Mouse (Mus musculus): ENCODE results near the gene Brd4. TPM values are rescaled to one million over a fixed set of nuclear protein-coding genes. Genes with fewer than 3 reads are reported as not detected.

The Brd4 gene
- polyA plus RNA-seq (2017; shearing (Covaris generic)), result 10 to 100 TPM; 61.8 to 71.6 TPM

DNA sequence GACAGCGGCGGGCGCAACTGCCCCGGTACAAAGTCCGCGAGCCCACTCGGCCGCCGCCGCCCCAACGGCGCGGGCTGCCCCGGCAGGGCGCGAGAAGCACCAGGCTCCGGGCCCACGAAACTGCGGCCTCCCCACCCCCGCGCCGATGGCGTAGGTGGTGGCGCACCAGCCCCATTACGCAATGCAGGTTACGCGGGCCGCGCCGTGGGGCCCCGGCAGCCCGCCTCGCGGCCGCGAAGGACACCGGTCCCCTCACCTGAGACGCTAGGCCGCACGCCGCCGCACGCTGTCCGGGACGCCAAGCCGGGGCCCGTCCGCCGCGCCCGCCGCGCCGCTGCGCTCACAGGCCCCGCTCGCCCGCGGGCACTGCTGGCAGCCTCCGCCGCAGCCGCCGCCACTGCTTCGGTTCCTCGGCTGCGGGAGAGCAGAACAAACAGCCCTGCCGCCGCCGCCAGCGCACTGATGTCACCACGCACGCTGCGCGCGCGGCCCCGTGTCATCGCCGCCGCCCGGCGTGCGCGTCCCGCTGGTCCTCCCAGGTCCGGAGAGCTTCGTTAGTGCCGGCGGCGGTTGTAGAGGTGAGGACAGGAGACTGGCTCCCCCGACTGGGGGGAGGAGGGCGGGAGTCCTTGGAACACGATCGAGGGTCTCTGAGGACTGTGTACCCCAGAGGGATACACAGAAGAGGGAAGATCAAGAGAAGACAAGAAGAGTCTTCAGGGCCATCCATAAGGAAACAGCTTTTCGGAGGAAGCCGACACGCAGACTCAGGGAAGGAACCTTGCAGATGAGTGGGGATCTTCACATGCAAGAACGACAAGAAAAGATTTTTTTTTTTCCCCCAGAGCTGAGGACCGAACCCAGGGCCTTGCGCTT, at the start of gene Brd4:
Brd4 (minus strand) TSS at position 461 of the 876 bp plus-strand sequence.
- ATAC-seq, result peak; percentile 77

- ATAC-seq, result no peak
These were observed 49.3 kb upstream of the Brd4 start for GRCm38 (mm10) chr17:32333675-32334303.

GRCm38 (mm10) chr17:32327501-32327900, 43.0 kb upstream of the Brd4 start:
- ATAC-seq, result no peak

GRCm38 (mm10) chr17:32322809-32323208, 38.3 kb upstream of the Brd4 start:
- no peak for ATAC-seq

GRCm38 (mm10) chr17:32321836-32322235, 37.3 kb upstream of the Brd4 start:
- ATAC-seq, result no peak

DNA sequence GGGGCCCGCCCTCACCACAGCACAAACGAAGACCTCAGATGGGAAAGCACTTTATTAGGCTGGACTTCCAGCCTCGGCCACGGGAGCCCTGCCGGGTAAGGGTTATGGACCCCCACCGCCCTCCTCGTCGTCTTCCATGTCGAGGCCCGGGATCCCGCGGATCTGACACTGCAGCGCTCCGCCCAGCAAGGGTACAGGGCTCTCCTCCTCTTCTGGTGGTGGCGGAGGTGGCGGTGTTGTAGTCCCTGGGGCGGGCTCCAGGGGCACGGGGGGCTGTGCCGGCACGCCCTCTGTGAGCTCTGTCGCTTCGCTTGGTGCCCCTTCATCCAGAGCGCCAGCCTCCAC, 36.8 kb upstream of the Brd4 start:
- ATAC-seq, result peak; percentile 44

DNA sequence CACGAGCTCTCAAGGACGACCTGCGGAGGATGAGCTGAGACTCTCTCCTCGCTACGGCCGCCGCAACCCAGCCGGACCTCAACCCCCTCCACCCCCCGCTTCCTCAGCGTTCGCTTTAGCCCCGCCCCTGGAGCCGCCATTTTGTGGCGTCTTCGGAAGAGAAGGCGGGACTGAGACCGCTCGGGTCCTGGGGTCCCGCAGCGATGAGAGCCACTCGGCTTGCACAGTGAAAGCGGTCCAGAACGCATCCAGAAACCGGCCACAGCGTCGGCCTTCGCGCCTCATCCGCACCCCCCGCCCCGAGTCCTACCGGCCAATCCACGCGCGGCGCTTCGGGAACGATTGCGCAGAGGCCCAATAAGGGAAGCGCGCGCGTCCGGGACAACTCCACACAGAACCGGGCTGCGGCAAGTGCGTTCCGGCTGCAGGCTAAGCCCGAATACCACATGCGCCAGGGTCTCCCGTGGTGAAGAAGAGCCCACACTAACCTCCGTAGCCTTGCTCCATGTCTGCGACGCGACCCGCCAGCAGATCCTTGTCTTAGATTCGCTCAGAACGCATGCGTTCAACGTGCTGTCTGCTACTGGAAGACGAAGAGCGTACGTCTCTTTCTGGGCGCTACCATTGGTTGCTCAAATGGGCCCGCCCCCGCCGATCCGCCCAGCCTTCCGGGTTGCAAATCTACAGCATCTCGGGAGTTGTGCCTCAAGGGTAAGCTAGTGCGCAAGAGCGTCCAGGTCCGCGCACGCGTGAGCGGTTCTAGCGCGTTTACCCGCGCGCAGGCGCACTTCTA, 36.3 kb upstream of the Brd4 start, which contains the start of gene Akap8:
Akap8 (minus strand) TSS at position 642 of the 793 bp plus-strand sequence.
- peak; percentile 97 for ATAC-seq

DNA sequence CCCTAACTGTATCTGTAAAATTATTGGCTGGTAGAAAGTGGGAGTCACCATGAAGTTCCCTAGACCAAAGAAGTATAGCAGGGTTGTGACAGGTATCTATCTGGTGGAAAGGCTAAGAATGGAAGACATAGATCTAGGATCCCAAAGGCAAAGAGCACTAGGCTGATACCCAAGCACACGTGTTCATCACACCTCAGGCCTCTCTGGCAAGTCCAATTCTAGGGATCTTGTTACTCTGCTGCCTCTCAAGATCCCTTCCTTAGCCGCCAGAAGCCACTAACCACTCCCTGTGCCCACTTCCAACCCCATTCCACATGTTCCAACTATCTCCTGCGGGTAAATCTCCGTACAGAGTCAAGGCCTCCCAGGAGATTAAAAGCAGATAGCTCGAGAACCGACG, 35.4 kb upstream of the Brd4 start:
- no peak for ATAC-seq

DNA sequence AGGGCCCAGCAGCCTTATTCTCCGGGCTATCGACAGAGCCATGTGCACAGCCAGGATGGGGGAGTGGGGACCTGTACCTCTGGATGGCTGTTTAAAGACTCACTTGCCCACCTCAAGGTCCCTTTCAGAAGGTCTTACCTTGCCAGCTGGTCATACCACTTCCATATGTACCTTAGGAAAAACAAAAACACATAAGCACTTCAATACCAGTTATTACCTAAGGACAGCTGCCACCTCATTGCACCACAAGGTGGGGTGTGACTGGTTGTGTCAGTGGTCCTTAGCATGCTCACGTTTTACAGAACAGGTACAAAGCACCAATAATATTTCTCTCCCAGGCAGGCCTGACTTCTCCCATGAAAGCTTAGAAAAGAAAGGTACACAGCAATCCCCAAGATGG, 33.2 kb upstream of the Brd4 start:
- no peak for ATAC-seq

DNA sequence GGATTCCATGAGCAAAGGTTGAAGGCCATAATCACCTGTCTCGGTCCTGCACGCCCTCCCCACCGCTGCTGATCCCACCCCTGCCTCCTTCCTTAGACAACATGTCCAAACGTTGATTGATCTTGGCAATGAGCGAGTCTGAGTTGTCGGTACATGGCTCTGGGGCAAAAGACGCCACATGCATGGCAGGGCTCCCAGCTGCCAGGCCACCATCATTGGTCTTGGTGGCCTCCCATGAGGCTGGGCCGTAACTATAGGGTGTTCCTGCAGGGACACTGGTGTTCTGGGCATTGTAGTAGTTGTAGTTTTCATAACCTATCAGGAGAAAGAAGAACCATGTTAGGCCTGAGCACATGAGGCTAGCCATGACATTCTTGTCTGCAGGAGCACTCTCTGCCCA, 32.5 kb upstream of the Brd4 start:
- no peak for ATAC-seq

DNA sequence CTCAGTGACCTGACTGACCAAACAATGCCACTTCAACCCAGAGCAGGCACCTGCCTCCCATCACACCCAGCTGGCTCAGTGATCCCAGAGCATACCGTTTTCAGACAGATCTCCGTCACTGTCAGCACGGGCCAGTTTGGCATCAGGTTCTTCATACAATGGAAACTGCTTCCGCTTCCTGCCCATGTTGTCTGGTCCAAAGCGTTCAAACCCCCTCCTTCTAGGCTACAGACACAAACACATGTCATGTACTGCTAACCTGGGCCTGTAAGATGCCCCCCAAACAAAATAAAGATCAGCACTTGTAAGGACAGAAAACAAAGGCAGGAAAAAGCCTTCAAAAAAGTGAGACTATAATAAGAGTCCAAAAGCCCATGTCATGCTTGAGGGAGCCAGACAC, 31.0 kb upstream of the Brd4 start:
- ATAC-seq, result no peak

- ATAC-seq, result no peak
These were observed 29.4 kb upstream of the Brd4 start for GRCm38 (mm10) chr17:32313892-32314291.

DNA sequence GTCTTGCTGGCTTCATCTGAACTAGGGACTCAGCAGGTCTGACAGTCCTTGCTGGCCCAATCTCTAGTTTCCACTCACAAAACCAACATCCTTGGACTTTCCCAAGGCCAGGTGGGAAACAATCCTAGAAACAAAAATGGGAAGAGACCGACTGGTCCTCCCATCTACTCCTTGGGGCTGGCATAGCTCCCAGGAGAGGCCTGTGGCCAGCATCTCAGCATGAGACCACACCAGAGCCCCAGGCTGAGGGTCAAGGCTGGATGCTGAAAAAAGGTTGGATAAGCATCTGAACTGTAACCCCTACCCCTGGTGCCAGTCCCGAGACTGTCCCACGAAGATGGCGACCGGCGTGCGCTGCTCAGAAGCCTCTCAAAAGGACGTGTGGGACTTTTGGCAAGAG, 28.3 kb upstream of the Brd4 start:
- no peak for ATAC-seq

DNA sequence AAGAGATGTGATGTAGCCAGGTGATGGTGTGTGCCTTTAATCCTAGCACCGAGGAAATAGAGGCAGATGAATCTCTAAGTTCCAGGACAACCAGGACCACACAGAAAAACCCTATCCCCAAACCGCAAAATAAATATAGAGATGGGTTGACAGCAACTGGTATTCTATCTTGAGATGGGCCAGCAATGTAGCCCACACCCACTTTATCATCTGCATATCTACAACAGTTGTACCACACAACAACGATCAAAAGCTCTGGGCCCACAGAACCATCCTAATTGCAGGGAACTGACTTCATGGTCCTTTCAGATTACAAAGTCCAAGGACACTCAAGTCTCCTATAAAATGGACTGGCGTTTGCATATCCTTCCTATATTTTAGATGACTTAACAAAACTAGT, 23.4 kb upstream of the Brd4 start:
- ATAC-seq, result no peak

DNA sequence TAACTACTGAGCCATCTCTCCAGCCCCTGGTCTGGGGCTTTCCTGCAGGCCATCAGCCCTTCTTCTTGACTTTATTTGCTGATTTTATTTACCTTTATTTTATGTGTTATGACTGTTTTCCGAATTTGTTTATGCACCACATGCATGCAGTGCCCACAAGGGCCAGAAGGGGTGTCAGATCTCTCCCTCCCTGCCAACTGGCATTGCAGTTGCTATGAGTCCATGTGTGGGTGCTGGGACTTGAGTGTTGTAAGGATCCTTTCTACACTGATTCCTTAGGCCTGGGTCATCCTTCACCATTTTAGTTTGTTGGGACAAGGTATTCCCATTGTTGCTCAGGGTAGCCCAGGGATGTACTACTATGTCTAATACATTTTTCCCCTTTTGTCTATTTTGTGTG, 13.6 kb upstream of the Brd4 start:
- no peak for ATAC-seq

DNA sequence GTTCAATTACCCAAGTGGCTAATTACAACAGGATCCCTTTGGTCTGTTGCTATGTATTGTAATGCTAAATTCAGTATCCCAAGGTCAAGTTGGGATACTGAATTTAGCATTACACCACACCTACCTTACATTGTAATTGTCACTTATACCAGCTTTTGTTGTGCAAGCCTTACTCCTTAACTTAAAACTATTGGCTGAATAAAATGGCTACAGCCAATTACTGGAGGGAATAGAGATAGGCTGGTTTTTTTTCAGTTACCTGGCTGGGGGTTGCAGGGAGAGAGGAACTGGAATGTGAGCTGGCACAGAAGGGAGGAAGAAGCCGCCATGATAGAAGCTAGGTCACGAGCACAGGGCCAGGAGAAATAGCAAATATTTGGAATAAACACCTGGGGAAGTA, 11.4 kb upstream of the Brd4 start:
- no peak for ATAC-seq

DNA sequence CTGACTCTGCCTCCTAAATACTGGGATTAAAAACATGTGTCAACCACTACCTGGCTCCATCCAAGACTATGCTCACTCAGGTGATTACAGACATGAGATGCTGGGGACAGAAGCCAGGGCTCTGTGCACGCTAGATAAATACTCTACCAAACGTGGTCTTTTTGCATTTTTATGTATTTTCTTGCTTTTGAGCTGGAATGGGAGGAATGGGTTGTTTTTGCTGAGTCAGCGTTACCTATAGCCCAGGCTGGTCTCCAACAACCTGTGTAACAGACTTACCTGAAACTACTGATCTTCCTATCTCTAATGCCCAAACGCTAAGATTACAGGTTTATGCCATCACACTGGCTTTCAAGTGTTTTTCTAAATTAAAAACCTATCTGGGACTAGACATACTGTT, 10.6 kb upstream of the Brd4 start:
- ATAC-seq, result no peak

- ATAC-seq, result no peak
These were observed 682 bp upstream of the Brd4 start for GRCm38 (mm10) chr17:32285138-32285670.

DNA sequence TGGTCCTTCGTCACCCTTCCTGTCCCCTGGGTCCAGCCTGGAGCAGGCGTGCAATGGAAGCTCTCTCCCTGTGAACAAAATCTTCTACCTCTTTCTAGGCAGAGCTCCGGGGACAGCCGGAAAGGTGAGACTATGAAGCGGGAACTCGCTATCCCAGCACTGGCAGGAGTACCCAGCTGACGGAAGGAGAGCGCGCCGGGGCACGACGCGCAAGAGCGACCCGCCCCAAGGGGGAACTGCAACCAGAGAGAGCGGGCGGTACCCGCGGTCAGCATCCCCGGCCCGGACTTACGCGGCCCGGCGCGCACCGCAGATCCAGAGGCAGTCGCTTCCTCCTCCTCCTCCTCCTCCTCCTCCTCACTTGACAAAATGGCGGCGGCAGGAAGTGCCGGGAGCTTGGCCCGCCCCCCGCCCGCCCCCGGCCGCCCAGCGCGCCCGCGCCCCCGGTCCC, 726 bp downstream of the Brd4 start:
- peak; percentile 45 for ATAC-seq

- ATAC-seq, result no peak
These were observed 1.2 kb downstream of the Brd4 start for GRCm38 (mm10) chr17:32283341-32283740.

DNA sequence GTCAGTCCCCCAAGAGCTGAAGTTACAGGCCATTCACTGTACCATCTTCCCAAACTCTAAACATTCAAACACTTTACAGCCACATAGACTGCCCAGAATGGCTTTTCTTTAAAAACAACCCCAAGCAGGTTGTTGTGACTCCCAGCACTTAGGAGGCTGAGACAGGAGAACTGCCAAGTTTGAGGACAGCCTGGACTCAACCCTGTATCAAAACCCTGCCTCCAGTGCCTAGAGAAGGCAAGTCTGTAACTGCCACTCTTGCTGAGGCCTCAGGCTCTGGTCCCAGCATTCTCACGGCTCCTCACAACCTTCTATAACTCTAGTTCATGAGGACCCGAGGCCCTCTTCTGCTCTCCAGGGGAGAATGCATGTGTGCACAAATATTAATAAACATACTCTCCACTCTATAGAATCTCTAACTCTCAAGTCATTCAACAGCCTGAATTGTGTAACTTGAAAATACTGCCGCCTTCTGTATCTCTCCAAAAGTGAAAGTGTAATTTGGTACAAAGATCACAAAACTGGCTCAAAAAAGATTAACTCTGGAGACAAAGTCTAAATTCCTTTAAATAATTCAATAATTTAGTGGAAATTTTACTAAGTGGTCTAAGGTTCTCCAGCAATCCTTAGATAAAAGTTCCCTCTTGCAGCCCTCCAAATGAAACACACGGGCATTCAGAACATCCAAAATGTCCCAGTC, 2.8 kb downstream of the Brd4 start:
- no peak for ATAC-seq

GRCm38 (mm10) chr17:32281126-32281525, 3.4 kb downstream of the Brd4 start:
- no peak for ATAC-seq

Measured in activated CD4-positive, CD25-positive, alpha-beta regulatory T cell, adult 4 months (primary cell).